Mouse (Mus musculus): ENCODE data around the gene Mgea5.

- TF ChIP-seq CTCF (IDR thresholded peaks at IDR 0.05; ENCODE audit: low read depth) (no peak), EP300 (IDR thresholded peaks at IDR 0.05; ENCODE audit: low read depth) (no peak)
Measured at GRCm38 (mm10) chr19:45737846-45738484, 45.7 kb downstream of the Mgea5 start.
